Mouse (Mus musculus) hindbrain, embryonic 15.5 days (tissue): ENCODE measurements around the gene Kynu. TPM values are rescaled to one million over a fixed set of nuclear protein-coding genes. Genes with fewer than 3 reads are reported as not detected.

Experiments used
- ATAC-seq: fragments of 200-750 bp; cut with Nextera tagmentation; 2 replicates; pipeline ENCODE4 v1.8.0; 2017; ENCODE audit warnings: low read depth, moderate number of reproducible peaks, moderate TSS enrichment; ENCODE audit not compliant: low FRiP score
- H3K27ac ChIP-seq: fragments of 300-500 bp; sonication (generic); replicated peaks from 2 replicates; pipeline ENCODE4 v1.5.1; 2015; ENCODE audit warnings: mild to moderate bottlenecking, inconsistent platforms
- H3K27me3 ChIP-seq: fragments of 300-500 bp; sonication (generic); 2 replicates; pipeline ENCODE4 v1.6.1; 2015; ENCODE audit warnings: control low read depth, inconsistent platforms
- H3K36me3 ChIP-seq: fragments of 300-500 bp; sonication (generic); 2 replicates; pipeline ENCODE4 v1.6.1; 2015; ENCODE audit warnings: control low read depth, inconsistent platforms
- H3K4me1 ChIP-seq: fragments of 300-500 bp; sonication (generic); replicated peaks from 2 replicates; pipeline ENCODE4 v1.6.1; 2015; ENCODE audit warnings: control low read depth, inconsistent platforms
- H3K4me2 ChIP-seq: fragments of 300-500 bp; sonication (generic); 2 replicates; pipeline ENCODE4 v1.6.1; 2015; ENCODE audit warnings: moderate library complexity, mild to moderate bottlenecking, inconsistent platforms
- H3K4me3 ChIP-seq: fragments of 300-500 bp; sonication (generic); 2 replicates; pipeline ENCODE4 v1.5.1; 2015; ENCODE audit warnings: mild to moderate bottlenecking, inconsistent platforms
- H3K9ac ChIP-seq: fragments of 300-500 bp; sonication (generic); 2 replicates; pipeline ENCODE4 v1.6.1; 2015; ENCODE audit warnings: inconsistent platforms
- H3K9me3 ChIP-seq: fragments of 300-500 bp; sonication (generic); 2 replicates; pipeline ENCODE4 v1.6.1; 2016; ENCODE audit warnings: control low read depth, inconsistent platforms
- WGBS: fragments of 180-500 bp; shearing (Covaris S2); methylation state at CpG from one replicate; pipeline ENCODE4 v1.1.7; 2015; 5-methylcytosine and 5-hydroxymethylcytosine counted together
- polyA plus RNA-seq: library from polyadenylated mRNA; unstranded; fragments of >200 nt; fragmentation: Nextera tagmentation; extraction: Ambion mirVana; gene quantifications from 2 replicates; pipeline ENCODE4 v1.2.1, GENCODE M21; 2015

The Kynu gene
- 0.31 and 0.53 TPM in 2 replicates for polyA plus RNA-seq

- Histone ChIP-seq H3K9me3 (no peaks in the 10 kb centered on the region), H3K27me3 (no peaks in the 10 kb centered on the region), H3K27ac (no peak within 1 kb of the TSS), H3K4me3 (no peak within 1 kb of the TSS), H3K4me1 (no peaks in the 10 kb centered on the region), H3K9ac (no peak within 1 kb of the TSS), H3K4me2 (0 out of 2 replicates have a peak within 1 kb of the TSS, but pooled peaks have one; percentile 11), H3K36me3 (no peaks in the 10 kb centered on the region)
- WGBS = 22% methylated on average over 9 of the region's 9 CpGs
- ATAC-seq = no peak
Observed at GRCm38 (mm10) chr2:43555062-43555888, at the start of gene Kynu. TSS of gene Kynu (plus strand) at chr2:43555329.

GRCm38 (mm10) chr2:43506182-43506581 is 48.9 kb upstream of the Kynu start:
- 96% methylated on average over 3 of the region's 3 CpGs for WGBS
- Histone ChIP-seq H3K4me2 (no peak overlapping the region), H3K9ac (no peak overlapping the region), H3K36me3 (no peaks in the 10 kb centered on the region), H3K4me1 (no peaks in the 10 kb centered on the region), H3K27ac (no peak overlapping the region), H3K9me3 (no peaks in the 10 kb centered on the region), H3K27me3 (no peaks in the 10 kb centered on the region), H3K4me3 (no peak overlapping the region)
- ATAC-seq = no peak

- no peak overlapping the region for H3K9ac ChIP-seq
- WGBS = 18% methylated on average over 7 of the region's 7 CpGs
- H3K4me2 ChIP-seq = no peak overlapping the region
- no peak overlapping the region for H3K27ac ChIP-seq
- ATAC-seq = no peak
- H3K9me3 ChIP-seq = 0 out of 2 replicates have a peak, but pooled peaks cover 5% of the 10 kb centered on the region
- H3K4me1 ChIP-seq = no peaks in the 10 kb centered on the region
- H3K36me3 ChIP-seq = no peaks in the 10 kb centered on the region
- no peaks in the 10 kb centered on the region for H3K27me3 ChIP-seq
- H3K4me3 ChIP-seq = no peak overlapping the region
Observed at GRCm38 (mm10) chr2:43513852-43514251, 41.3 kb upstream of the Kynu start.

- no peak overlapping the region for H3K4me3 ChIP-seq
- no peaks in the 10 kb centered on the region for H3K4me1 ChIP-seq
- no peak overlapping the region for H3K9ac ChIP-seq
- H3K4me2 ChIP-seq = no peak overlapping the region
- no peaks in the 10 kb centered on the region for H3K9me3 ChIP-seq
- no peaks in the 10 kb centered on the region for H3K36me3 ChIP-seq
- no peaks in the 10 kb centered on the region for H3K27me3 ChIP-seq
- no peak for ATAC-seq
- WGBS = 88% methylated on average over 2 of the region's 2 CpGs
- H3K27ac ChIP-seq = no peak overlapping the region
Observed at GRCm38 (mm10) chr2:43534417-43534816, 20.7 kb upstream of the Kynu start.

- WGBS = 89% methylated on average over 3 of the region's 3 CpGs
Observed at GRCm38 (mm10) chr2:43542615-43543014, 12.5 kb upstream of the Kynu start.

GRCm38 (mm10) chr2:43545665-43546064 is 9.5 kb upstream of the Kynu start:
- no peaks in the 10 kb centered on the region for H3K9me3 ChIP-seq
- no peaks in the 10 kb centered on the region for H3K36me3 ChIP-seq
- H3K27ac ChIP-seq = no peak overlapping the region
- H3K4me3 ChIP-seq = no peak overlapping the region
- no peaks in the 10 kb centered on the region for H3K4me1 ChIP-seq
- H3K9ac ChIP-seq = no peak overlapping the region
- no peak for ATAC-seq
- H3K27me3 ChIP-seq = no peaks in the 10 kb centered on the region
- 85% methylated on average over 3 of the region's 3 CpGs for WGBS
- no peak overlapping the region for H3K4me2 ChIP-seq

More at GRCm38 (mm10) chr2:43542615-43543014, 12.5 kb upstream of the Kynu start:
- Histone ChIP-seq H3K36me3 (no peaks in the 10 kb centered on the region), H3K4me3 (no peak overlapping the region), H3K4me1 (no peaks in the 10 kb centered on the region), H3K9ac (no peak overlapping the region), H3K27me3 (no peaks in the 10 kb centered on the region), H3K4me2 (no peak overlapping the region), H3K27ac (no peak overlapping the region), H3K9me3 (no peaks in the 10 kb centered on the region)
- no peak for ATAC-seq

DNA sequence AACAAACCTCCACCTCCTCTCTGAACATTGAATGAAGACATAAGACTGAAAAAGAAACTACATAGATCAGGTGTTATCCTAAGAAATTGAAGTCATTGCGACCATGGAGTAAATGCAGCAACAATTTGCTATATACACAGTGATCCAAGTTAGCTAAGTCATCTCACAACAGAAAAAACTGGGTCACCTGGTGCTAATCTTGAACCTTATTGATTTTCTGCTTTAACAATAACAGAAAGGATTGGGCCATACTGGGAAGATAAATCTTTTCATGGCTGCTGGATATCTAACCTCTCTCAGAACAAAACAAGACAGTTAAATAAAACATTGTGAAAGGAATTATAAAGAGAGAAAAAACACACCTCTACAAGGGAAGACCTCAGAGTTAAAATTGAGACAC is 8.7 kb upstream of the Kynu start:
- no peaks in the 10 kb centered on the region for H3K9me3 ChIP-seq
- H3K27ac ChIP-seq = no peak overlapping the region
- 94% methylated on average over 1 of the region's 1 CpGs for WGBS
- no peaks in the 10 kb centered on the region for H3K4me1 ChIP-seq
- no peaks in the 10 kb centered on the region for H3K27me3 ChIP-seq
- H3K9ac ChIP-seq = no peak overlapping the region
- H3K4me3 ChIP-seq = no peak overlapping the region
- H3K36me3 ChIP-seq = no peaks in the 10 kb centered on the region
- no peak for ATAC-seq
- H3K4me2 ChIP-seq = no peak overlapping the region

- Histone ChIP-seq H3K4me2 (no peak overlapping the region), H3K27me3 (no peaks in the 10 kb centered on the region), H3K4me1 (no peaks in the 10 kb centered on the region), H3K9ac (no peak overlapping the region), H3K27ac (no peak overlapping the region), H3K9me3 (no peaks in the 10 kb centered on the region), H3K4me3 (no peak overlapping the region), H3K36me3 (no peaks in the 10 kb centered on the region)
- 66% methylated on average over 4 of the region's 4 CpGs for WGBS
- no peak for ATAC-seq
Observed at GRCm38 (mm10) chr2:43554216-43554615, 913 bp upstream of the Kynu start.

DNA sequence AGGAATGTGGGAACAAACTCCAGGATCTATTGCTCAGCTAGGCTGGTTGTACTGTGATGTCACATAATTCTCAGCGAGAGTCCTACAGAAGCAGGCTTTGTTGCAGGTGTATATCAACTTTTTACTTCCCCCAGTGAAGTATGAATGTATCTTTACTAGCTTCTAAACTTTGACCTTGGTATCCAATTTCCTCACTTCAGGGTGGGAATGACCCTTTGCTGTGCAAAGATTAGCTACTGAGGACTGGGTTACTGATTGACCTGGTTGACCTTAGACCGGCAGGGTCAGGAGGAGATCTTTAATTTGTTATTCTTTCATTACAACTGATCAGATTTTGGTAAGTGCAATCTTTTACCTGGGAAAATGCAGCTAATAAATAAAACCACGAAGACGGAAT is 758 bp downstream of the Kynu start:
- Histone ChIP-seq H3K9ac (no peak overlapping the region), H3K4me2 (no peak overlapping the region), H3K9me3 (no peaks in the 10 kb centered on the region), H3K27me3 (no peaks in the 10 kb centered on the region), H3K4me1 (no peaks in the 10 kb centered on the region), H3K36me3 (no peaks in the 10 kb centered on the region), H3K4me3 (no peak overlapping the region), H3K27ac (no peak overlapping the region)
- ATAC-seq = no peak
- 63% methylated on average over 4 of the region's 4 CpGs for WGBS

DNA sequence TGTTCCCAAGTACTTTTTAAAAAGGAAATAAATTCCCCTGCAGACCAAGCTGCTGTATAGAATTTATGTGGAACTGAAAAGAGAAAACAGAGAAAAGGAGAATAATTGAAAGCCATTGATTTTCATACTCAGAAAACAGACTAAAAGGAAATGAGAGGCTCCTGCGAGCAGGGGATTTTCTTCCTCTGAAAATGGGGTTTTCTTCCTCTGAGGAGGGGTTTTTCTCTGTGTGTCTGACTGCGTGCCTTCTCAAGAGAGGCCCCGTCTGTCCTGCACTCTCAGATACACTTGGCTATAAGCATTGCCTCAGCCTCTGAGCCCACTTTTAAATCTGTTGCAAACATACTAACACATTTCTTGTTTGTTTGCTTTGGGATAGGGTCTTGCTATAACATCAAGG is 1.9 kb downstream of the Kynu start:
- Histone ChIP-seq H3K4me3 (no peak overlapping the region), H3K9ac (no peak overlapping the region), H3K36me3 (no peaks in the 10 kb centered on the region), H3K4me1 (no peaks in the 10 kb centered on the region), H3K27ac (no peak overlapping the region), H3K4me2 (no peak overlapping the region), H3K27me3 (no peaks in the 10 kb centered on the region), H3K9me3 (no peaks in the 10 kb centered on the region)
- 83% methylated on average over 3 of the region's 3 CpGs for WGBS
- no peak for ATAC-seq

- WGBS = 90% methylated on average over 3 of the region's 3 CpGs
- no peaks in the 10 kb centered on the region for H3K4me1 ChIP-seq
- H3K27ac ChIP-seq = no peak overlapping the region
- H3K4me3 ChIP-seq = no peak overlapping the region
- no peak for ATAC-seq
- no peak overlapping the region for H3K9ac ChIP-seq
- H3K36me3 ChIP-seq = no peaks in the 10 kb centered on the region
- H3K9me3 ChIP-seq = no peaks in the 10 kb centered on the region
- no peak overlapping the region for H3K4me2 ChIP-seq
- H3K27me3 ChIP-seq = no peaks in the 10 kb centered on the region
Observed at GRCm38 (mm10) chr2:43561209-43561608, 6.1 kb downstream of the Kynu start.

DNA sequence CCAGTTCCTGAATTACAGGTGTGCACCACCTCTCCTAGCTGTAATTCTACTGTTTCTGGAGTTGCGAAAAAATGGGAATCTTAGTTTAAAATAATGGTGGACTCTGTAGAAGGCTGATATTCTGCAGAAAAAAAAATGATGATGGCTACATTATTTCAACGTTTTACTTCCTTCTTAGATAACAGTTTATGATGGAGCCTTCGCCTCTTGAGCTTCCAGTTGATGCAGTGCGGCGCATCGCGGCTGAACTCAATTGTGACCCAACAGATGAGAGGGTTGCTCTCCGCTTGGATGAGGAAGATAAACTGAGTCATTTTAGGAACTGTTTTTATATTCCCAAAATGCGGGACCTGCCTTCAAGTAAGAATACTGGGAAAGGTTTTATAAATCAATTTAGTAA is 7.7 kb downstream of the Kynu start:
- 94% methylated on average over 9 of the region's 9 CpGs for WGBS
- H3K27me3 ChIP-seq = no peaks in the 10 kb centered on the region
- no peaks in the 10 kb centered on the region for H3K4me1 ChIP-seq
- no peak for ATAC-seq
- H3K9me3 ChIP-seq = no peaks in the 10 kb centered on the region
- no peak overlapping the region for H3K27ac ChIP-seq
- H3K36me3 ChIP-seq = no peaks in the 10 kb centered on the region
- H3K9ac ChIP-seq = no peak overlapping the region
- no peak overlapping the region for H3K4me3 ChIP-seq
- no peak overlapping the region for H3K4me2 ChIP-seq

DNA sequence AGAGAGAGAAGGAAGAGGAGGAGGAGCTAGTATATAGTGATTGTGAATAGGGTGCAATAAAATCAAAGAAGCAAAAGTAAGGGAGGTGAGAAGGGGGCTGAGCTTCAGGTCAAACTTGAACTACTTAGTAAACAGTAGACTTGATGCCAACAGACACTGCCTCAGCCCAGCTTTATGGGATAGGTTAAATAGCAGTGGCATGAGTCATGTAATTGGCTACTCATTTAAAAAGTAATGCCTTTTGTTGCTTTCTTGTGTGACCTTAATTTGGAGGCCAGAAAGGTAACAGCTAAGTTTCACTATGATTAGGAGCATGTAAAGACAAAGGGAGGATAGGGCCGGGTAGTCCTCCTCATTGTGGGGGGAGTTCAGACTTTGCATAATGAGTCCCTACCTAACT is 13.3 kb downstream of the Kynu start:
- H3K4me2 ChIP-seq = no peak overlapping the region
- no peaks in the 10 kb centered on the region for H3K27me3 ChIP-seq
- H3K4me1 ChIP-seq = no peaks in the 10 kb centered on the region
- 89% methylated on average over 1 of the region's 1 CpGs for WGBS
- no peak overlapping the region for H3K9ac ChIP-seq
- no peak overlapping the region for H3K27ac ChIP-seq
- no peaks in the 10 kb centered on the region for H3K36me3 ChIP-seq
- no peaks in the 10 kb centered on the region for H3K9me3 ChIP-seq
- ATAC-seq = no peak
- no peak overlapping the region for H3K4me3 ChIP-seq
